Mouse (Mus musculus) frontal cortex, postnatal 25 days (tissue): Measurements from ENCODE around the gene Gbx1.

Source experiments
- DNase-seq, 2 experiments: peaks; one replicate each; pipeline ENCODE4 v3.0.0; 2022; ENCODE audit warnings: low spot score in 2 of 2

Gbx1 gene

GRCm38 (mm10) chr5:24477909-24478308 is 49.1 kb downstream of the Gbx1 start:
- DNase-seq = no peak

DNA sequence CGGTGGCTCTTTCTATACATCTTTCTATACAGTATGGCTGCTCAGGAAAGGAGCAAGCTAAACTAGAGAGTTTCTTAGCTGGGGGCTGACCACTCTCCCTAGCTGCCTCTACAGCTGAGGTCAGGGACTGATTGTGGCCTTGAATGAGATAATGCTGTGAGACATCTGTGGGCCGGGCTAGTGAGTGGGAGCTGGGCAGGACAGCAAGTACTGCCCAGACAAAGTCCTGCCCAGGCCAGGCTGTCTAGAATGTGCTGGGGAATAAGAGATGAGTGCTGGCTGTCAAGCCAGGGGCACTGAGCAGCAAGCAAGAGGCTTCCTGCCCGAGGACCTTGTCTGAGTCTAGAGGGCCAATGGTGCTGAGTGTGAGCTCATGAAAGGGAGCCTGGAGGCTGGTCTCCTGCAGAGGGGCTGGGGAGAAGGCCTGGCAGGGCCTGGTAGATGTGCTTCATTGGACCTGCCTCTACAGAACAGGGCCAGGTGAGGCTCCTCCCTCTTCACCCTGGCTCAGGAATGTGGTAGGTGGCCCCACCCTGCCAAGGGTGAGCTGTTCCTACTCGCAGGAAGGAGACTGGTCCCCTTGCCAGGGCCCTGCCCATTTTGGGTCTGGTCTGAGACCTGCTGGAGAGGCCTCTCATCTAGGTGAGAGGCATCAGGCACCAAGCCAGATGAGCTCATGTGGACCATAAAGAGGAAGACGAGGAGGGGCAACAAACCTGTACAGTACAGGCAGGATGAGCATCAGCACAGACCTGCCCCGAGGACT is 51.3 kb downstream of the Gbx1 start:
- no peak for DNase-seq

GRCm38 (mm10) chr5:24474723-24475261 is 52.2 kb downstream of the Gbx1 start:
- peak; percentile 41 to 52 for DNase-seq

DNA sequence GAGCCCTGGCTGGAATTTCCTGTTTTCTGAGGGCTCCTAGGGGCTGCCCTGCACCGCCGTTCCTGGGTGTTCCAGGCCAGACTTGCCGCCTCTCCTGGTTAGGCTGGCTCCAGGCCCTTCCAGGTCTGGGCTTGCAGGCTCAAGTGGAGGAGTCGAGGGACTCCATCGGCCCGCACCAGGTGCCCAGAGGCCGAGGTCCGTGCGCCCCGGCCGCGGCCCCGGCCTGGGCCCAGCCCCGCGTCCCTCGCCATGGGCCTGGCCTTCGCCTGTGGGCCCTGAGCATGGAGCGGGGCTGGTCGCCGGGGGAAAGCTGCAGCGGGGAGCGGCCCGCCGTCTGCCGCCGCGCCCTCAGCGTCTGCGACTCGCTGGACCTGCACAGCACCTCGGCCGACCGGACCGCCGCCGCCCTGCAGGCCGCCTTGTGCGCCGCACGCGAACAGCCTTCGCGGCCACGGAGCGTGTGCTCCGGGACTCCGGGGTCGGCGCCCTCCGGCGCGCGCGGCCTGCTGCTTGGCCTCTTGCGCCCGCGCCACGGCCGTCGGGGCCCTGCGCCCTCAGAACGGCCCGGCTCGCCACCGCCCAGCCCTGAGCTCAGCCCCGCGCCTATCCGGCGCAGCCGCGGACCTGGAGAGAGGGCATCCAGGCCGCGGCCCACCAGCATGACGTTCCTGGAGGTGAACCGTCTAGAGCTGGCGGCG is 52.8 kb downstream of the Gbx1 start:
- DNase-seq = no peak

- no peak for DNase-seq
Measured at GRCm38 (mm10) chr5:24472884-24473619, 54.0 kb downstream of the Gbx1 start.

DNA sequence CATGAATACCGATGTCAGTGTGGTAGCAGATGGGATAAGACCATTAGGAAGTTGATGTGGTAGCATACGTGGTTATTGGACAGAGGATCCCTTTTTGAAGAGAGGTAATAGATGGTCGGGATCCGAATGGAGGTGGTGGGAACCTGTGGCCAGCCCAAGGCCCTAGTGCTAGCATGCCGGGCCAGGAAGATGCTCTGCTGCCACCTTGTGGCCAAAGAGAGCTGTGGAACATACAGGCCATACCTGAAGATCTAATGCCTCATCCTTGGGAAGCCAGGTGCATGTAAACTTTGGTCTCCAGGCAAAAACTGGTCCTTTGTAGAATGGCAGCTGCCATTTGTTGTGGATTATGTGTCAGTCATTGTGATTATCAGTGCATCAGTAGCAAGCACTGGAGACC is 56.4 kb downstream of the Gbx1 start:
- peak; percentile 52 to 64 for DNase-seq

- DNase-seq = no peak
Measured at GRCm38 (mm10) chr5:24466762-24467161, 60.2 kb downstream of the Gbx1 start.

DNA sequence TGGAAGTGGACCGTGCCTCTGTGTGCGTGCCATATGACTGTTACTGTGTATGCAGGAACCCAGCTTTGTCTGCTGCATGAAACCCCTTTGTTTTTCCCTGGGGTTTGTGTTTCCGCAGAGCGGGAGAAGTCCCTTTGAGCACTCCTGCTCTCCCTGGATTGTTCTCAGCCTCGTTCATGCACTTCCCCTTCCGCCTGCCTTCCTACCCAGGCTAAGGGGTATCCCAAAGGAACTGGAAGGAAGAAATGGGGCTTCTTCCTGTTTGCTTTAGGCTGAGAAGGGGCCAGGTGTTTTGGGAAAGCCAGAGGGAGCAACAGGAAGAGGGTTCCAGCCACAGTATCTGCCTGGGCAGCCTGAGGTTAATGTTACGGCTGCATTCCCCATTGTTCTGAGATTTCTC is 71.4 kb downstream of the Gbx1 start:
- DNase-seq = no peak

GRCm38 (mm10) chr5:24455076-24455475 is 71.9 kb downstream of the Gbx1 start:
- no peak for DNase-seq

- no peak for DNase-seq
Measured at GRCm38 (mm10) chr5:24453985-24454303, 73.1 kb downstream of the Gbx1 start.

DNA sequence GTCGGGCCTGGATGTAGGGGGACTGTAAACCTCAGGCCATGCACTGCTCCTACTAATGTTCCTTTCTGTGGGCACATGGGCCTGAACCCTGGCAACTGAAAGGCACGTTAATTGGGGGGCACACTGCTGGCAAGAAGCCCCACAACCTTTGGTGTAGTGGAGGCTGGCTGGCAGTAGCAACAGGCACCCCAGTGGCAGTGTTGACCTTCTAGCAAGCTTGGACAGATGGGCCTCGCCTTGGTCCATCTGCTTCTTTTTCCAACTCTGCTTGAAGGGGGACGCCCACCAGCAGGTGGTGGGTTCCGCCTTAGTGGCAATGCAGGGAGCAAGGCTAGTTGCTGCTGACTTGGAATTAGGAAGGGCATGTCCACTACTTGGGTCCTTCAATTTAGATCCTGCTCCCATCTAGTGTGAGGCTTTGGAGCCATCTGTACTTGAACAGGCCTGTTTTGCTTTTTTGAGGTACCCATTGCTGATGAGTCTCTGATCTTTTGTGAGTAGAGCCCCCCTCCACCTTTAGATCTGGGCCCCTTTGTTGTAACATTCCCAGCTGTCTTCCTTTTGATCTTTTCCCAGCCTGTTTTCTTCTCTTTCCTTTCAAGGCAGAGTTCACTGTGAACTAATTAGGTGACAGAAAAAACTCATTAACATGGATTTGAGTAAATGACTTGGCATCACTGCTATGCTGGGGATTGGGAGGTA is 73.6 kb downstream of the Gbx1 start:
- DNase-seq = no peak
